Mouse (Mus musculus) heart, embryonic 10.5 days (tissue): ENCODE measurements around the gene Lrrc51. TPM values are rescaled to one million over a fixed set of nuclear protein-coding genes. Genes with fewer than 3 reads are reported as not detected.
"Not testable (repeated sequence)": the region's sequence is repeated elsewhere in the genome, so short reads cannot be mapped to it uniquely, and the experiment has no call there.

Source experiments
- DNase-seq: peaks from one replicate; pipeline ENCODE4 v3.0.0-alpha.2; 2017; ENCODE audit warnings: low spot score
- H3K27ac ChIP-seq: fragments of 300-500 bp; sonication (generic); 2 replicates; pipeline ENCODE4 v1.5.1; 2016; ENCODE audit warnings: mild to moderate bottlenecking
- H3K27me3 ChIP-seq: fragments of 300-500 bp; sonication (generic); 2 replicates; pipeline ENCODE4 v1.6.1; 2016; ENCODE audit warnings: mild to moderate bottlenecking; ENCODE audit not compliant: poor library complexity, insufficient read depth, severe bottlenecking
- H3K36me3 ChIP-seq: fragments of 300-500 bp; sonication (generic); 2 replicates; pipeline ENCODE4 v1.6.1; 2016; ENCODE audit warnings: mild to moderate bottlenecking, moderate library complexity
- H3K4me1 ChIP-seq: fragments of 300-500 bp; sonication (generic); 2 replicates; pipeline ENCODE4 v1.6.1; 2016; ENCODE audit warnings: mild to moderate bottlenecking
- H3K4me3 ChIP-seq: fragments of 300-500 bp; sonication (generic); 2 replicates; pipeline ENCODE4 v1.5.1; 2016; ENCODE audit warnings: mild to moderate bottlenecking, moderate library complexity
- H3K9me3 ChIP-seq: fragments of 300-500 bp; sonication (generic); 2 replicates; pipeline ENCODE4 v1.6.1; 2016; ENCODE audit warnings: mild to moderate bottlenecking, moderate library complexity
- WGBS: fragments of 180-500 bp; shearing (Covaris S2); methylation state at CpG from one replicate; pipeline ENCODE4 v1.1.7; 2016; 5-methylcytosine and 5-hydroxymethylcytosine counted together
- polyA plus RNA-seq: library from polyadenylated mRNA; unstranded; fragments of >200 nt; fragmentation: Nextera tagmentation; extraction: Ambion mirVana; gene quantifications from 2 replicates; pipeline ENCODE4 v1.2.1, GENCODE M21; 2016

Lrrc51 gene
- polyA plus RNA-seq, 1 experiment from 2014 or later = 9.4 TPM

- Histone ChIP-seq H3K9me3 (no peaks in the 10 kb centered on the region), H3K4me3 (no peak overlapping the region), H3K27me3 (no peaks in the 10 kb centered on the region), H3K36me3 (no peaks in the 10 kb centered on the region), H3K4me1 (peaks cover 16% of the 10 kb centered on the region; the same call in 1 of the 2 replicates), H3K27ac (no peak overlapping the region)
- WGBS = 87% methylated on average over 2 of the region's 2 CpGs
- DNase-seq = no peak
These were observed 29.1 kb upstream of the Lrrc51 start for GRCm38 (mm10) chr7:101962829-101963228.

GRCm38 (mm10) chr7:101956911-101957310 lies 23.2 kb upstream of the Lrrc51 start:
- peaks cover 11% of the 10 kb centered on the region; the same call in 1 of the 2 replicates for H3K4me1 ChIP-seq
- no peaks in the 10 kb centered on the region for H3K36me3 ChIP-seq
- no peaks in the 10 kb centered on the region for H3K27me3 ChIP-seq
- H3K4me3 ChIP-seq = no peak overlapping the region
- DNase-seq = no peak
- no peak overlapping the region for H3K27ac ChIP-seq
- WGBS = 91% methylated on average over 5 of the region's 5 CpGs
- no peaks in the 10 kb centered on the region for H3K9me3 ChIP-seq

- no peak for DNase-seq
- 92% methylated on average over 1 of the region's 1 CpGs for WGBS
- Histone ChIP-seq H3K9me3 (no peaks in the 10 kb centered on the region), H3K36me3 (no peaks in the 10 kb centered on the region), H3K4me1 (peaks cover 11% of the 10 kb centered on the region; the same call in 1 of the 2 replicates), H3K4me3 (no peak overlapping the region), H3K27ac (no peak overlapping the region), H3K27me3 (no peaks in the 10 kb centered on the region)
These were observed 22.8 kb upstream of the Lrrc51 start for GRCm38 (mm10) chr7:101956481-101956880.

- no peak overlapping the region for H3K4me3 ChIP-seq
- H3K36me3 ChIP-seq = no peaks in the 10 kb centered on the region
- WGBS = 62% methylated on average over 4 of the region's 4 CpGs
- no peaks in the 10 kb centered on the region for H3K9me3 ChIP-seq
- H3K27me3 ChIP-seq = no peaks in the 10 kb centered on the region
- peaks cover 11% of the 10 kb centered on the region; the same call in 1 of the 2 replicates for H3K4me1 ChIP-seq
- H3K27ac ChIP-seq = no peak overlapping the region
- DNase-seq = no peak
These were observed 22.2 kb upstream of the Lrrc51 start for GRCm38 (mm10) chr7:101955862-101956261.

GRCm38 (mm10) chr7:101955276-101955675 lies 21.6 kb upstream of the Lrrc51 start:
- Histone ChIP-seq H3K9me3 (no peaks in the 10 kb centered on the region), H3K36me3 (no peaks in the 10 kb centered on the region), H3K4me1 (peaks cover 11% of the 10 kb centered on the region; the same call in 1 of the 2 replicates), H3K4me3 (no peak overlapping the region), H3K27me3 (no peaks in the 10 kb centered on the region), H3K27ac (no peak overlapping the region)
- 89% methylated on average over 2 of the region's 2 CpGs for WGBS
- DNase-seq = no peak

- Histone ChIP-seq H3K36me3 (no peaks in the 10 kb centered on the region), H3K9me3 (no peaks in the 10 kb centered on the region), H3K4me3 (no peak overlapping the region), H3K27ac (no peak overlapping the region), H3K27me3 (no peaks in the 10 kb centered on the region), H3K4me1 (peaks cover 7% of the 10 kb centered on the region; the same call in 1 of the 2 replicates)
- no peak for DNase-seq
- WGBS = 91% methylated on average over 2 of the region's 2 CpGs
These were observed 20.5 kb upstream of the Lrrc51 start for GRCm38 (mm10) chr7:101954163-101954562.

- peak; percentile 17 for DNase-seq
- no peaks in the 10 kb centered on the region for H3K36me3 ChIP-seq
- H3K4me1 ChIP-seq = peaks cover 7% of the 10 kb centered on the region; the same call in 1 of the 2 replicates
- H3K27ac ChIP-seq = no peak overlapping the region
- no peaks in the 10 kb centered on the region for H3K27me3 ChIP-seq
- H3K4me3 ChIP-seq = no peak overlapping the region
- H3K9me3 ChIP-seq = no peaks in the 10 kb centered on the region
- WGBS = 58% methylated on average over 2 of the region's 2 CpGs
These were observed 18.4 kb upstream of the Lrrc51 start for GRCm38 (mm10) chr7:101952098-101952497.

GRCm38 (mm10) chr7:101951648-101952047 lies 18.0 kb upstream of the Lrrc51 start:
- DNase-seq = peak; percentile 24
- WGBS = 75% methylated on average over 1 of the region's 1 CpGs
- H3K36me3 ChIP-seq = no peaks in the 10 kb centered on the region
- no peaks in the 10 kb centered on the region for H3K27me3 ChIP-seq
- H3K4me1 ChIP-seq = peaks cover 7% of the 10 kb centered on the region; the same call in 1 of the 2 replicates
- no peaks in the 10 kb centered on the region for H3K9me3 ChIP-seq
- no peak overlapping the region for H3K27ac ChIP-seq
- H3K4me3 ChIP-seq = no peak overlapping the region

GRCm38 (mm10) chr7:101949008-101949407 lies 15.3 kb upstream of the Lrrc51 start:
- peak; percentile 42 for DNase-seq
- 93% methylated on average over 5 of the region's 5 CpGs for WGBS

GRCm38 (mm10) chr7:101939758-101940157 lies 6.1 kb upstream of the Lrrc51 start:
- no peaks in the 10 kb centered on the region for H3K9me3 ChIP-seq
- WGBS = 92% methylated on average over 4 of the region's 4 CpGs
- no peaks in the 10 kb centered on the region for H3K4me1 ChIP-seq
- H3K27ac ChIP-seq = no peak overlapping the region
- no peak overlapping the region for H3K4me3 ChIP-seq
- H3K27me3 ChIP-seq = no peaks in the 10 kb centered on the region
- no peak for DNase-seq
- peaks cover 10% of the 10 kb centered on the region for H3K36me3 ChIP-seq

More at GRCm38 (mm10) chr7:101949008-101949407, 15.3 kb upstream of the Lrrc51 start:
- not testable (repeated sequence) for H3K27ac ChIP-seq, H3K9me3 ChIP-seq, H3K36me3 ChIP-seq, H3K4me3 ChIP-seq, H3K27me3 ChIP-seq, H3K4me1 ChIP-seq

- H3K27ac ChIP-seq = no peak overlapping the region
- no peaks in the 10 kb centered on the region for H3K27me3 ChIP-seq
- 95% methylated on average over 2 of the region's 2 CpGs for WGBS
- H3K4me3 ChIP-seq = no peak overlapping the region
- H3K9me3 ChIP-seq = no peaks in the 10 kb centered on the region
- H3K36me3 ChIP-seq = peaks cover 10% of the 10 kb centered on the region
- H3K4me1 ChIP-seq = no peaks in the 10 kb centered on the region
- DNase-seq = no peak
These were observed 4.7 kb upstream of the Lrrc51 start for GRCm38 (mm10) chr7:101938348-101938747.

GRCm38 (mm10) chr7:101937569-101937968 lies 3.9 kb upstream of the Lrrc51 start:
- no peaks in the 10 kb centered on the region for H3K4me1 ChIP-seq
- DNase-seq = no peak
- H3K9me3 ChIP-seq = no peaks in the 10 kb centered on the region
- 95% methylated on average over 4 of the region's 4 CpGs for WGBS
- H3K4me3 ChIP-seq = no peak overlapping the region
- peaks cover 10% of the 10 kb centered on the region for H3K36me3 ChIP-seq
- no peak overlapping the region for H3K27ac ChIP-seq
- no peaks in the 10 kb centered on the region for H3K27me3 ChIP-seq

GRCm38 (mm10) chr7:101936996-101937395 lies 3.3 kb upstream of the Lrrc51 start:
- Histone ChIP-seq H3K4me3 (no peak overlapping the region), H3K27me3 (no peaks in the 10 kb centered on the region), H3K36me3 (peaks cover 10% of the 10 kb centered on the region), H3K9me3 (no peaks in the 10 kb centered on the region), H3K4me1 (no peaks in the 10 kb centered on the region), H3K27ac (no peak overlapping the region)
- 92% methylated on average over 4 of the region's 4 CpGs for WGBS
- DNase-seq = no peak

GRCm38 (mm10) chr7:101935957-101936356 lies 2.3 kb upstream of the Lrrc51 start:
- WGBS = 92% methylated on average over 4 of the region's 4 CpGs
- Histone ChIP-seq H3K27ac (no peak overlapping the region), H3K9me3 (no peaks in the 10 kb centered on the region), H3K4me3 (no peak overlapping the region), H3K36me3 (peaks cover 10% of the 10 kb centered on the region), H3K27me3 (no peaks in the 10 kb centered on the region), H3K4me1 (no peaks in the 10 kb centered on the region)
- no peak for DNase-seq
